Comparison of ENCODE assay signal across 12 mouse cellular contexts in genomic region chr4:47592271-47592986, GRCm38 (mm10).
DNase-seq lines count a peak whose midpoint lies in the region; ATAC-seq and TF ChIP-seq lines count a peak whose summit lies in the region.
"Had no signal": no experiment of that assay in that cellular context is flagged by ENCODE, and none has a peak within 500 bp of the region (broad histone marks: within the 10 kb centered on the region; RNA-seq: fewer than 3 reads in every experiment).

No protein-coding gene starts in this region.

- TF ChIP-seq CTCF in liver, adult 2 months (IDR thresholded peaks at IDR 0.05; ENCODE audit: low read depth, low read length): no peak

- no peak overlapping the region for H3K27ac ChIP-seq in liver, adult 2 months (replicated peaks; ENCODE audit: insufficient read depth, low read depth, low read length)
- H3K27ac ChIP-seq in liver, embryonic 11.5 days (ENCODE audit: low read depth, low read length): no peak overlapping the region
- H3K27ac ChIP-seq: hindbrain, embryonic 14.5 days had no signal

- H3K36me3 ChIP-seq in liver, adult 2 months (ENCODE audit: control insufficient read depth, insufficient read depth, low read length): no peaks in the 10 kb centered on the region
- no peaks in the 10 kb centered on the region for H3K36me3 ChIP-seq in liver, embryonic 11.5 days (ENCODE audit: control insufficient read depth, insufficient read depth, low read length)
- no peaks in the 10 kb centered on the region for H3K36me3 ChIP-seq in myocyte (ENCODE audit: control insufficient read depth, insufficient read depth)

- ATAC-seq in cerebellum, adult (ENCODE audit: insufficient number of reproducible peaks, low FRiP score, low TSS enrichment): no peak
- no peak for ATAC-seq in liver, embryonic 11.5 days (replicated peaks; ENCODE audit: low FRiP score)
- ATAC-seq: forebrain, embryonic 14.5 days had no signal

- H3K4me2 ChIP-seq in liver, embryonic 11.5 days: no peak overlapping the region
- peak overlapping the region; percentile 38 for H3K4me2 ChIP-seq in myocyte (ENCODE audit: low read depth)
- H3K4me2 ChIP-seq: hindbrain, embryonic 14.5 days had no signal

- no peak overlapping the region for H3ac ChIP-seq in myocyte (ENCODE audit: control insufficient read depth, insufficient read length)

- DNase-seq in cerebellum, postnatal 25 days: peak; percentile 44 to 50
- peak; percentile 32 for DNase-seq in liver, adult 2 months (ENCODE audit: extremely low read depth, low read depth, low spot score)
- DNase-seq in liver, embryonic 11.5 days (ENCODE audit: low spot score): no peak
- DNase-seq in gastrocnemius, adult 18-20 months (ENCODE audit: low spot score): peak; percentile 91
- no peak for DNase-seq in spleen, postnatal 4 days (ENCODE audit: low spot score in 2 of 2)
- no peak for DNase-seq in testis, postnatal 14 days (ENCODE audit: low spot score)
- DNase-seq: liver; thymus, adult 18-20 months had no signal

- no peak for TF ChIP-seq POLR2A in liver, adult 2 months (IDR thresholded peaks at IDR 0.05; ENCODE audit: extremely low read depth, insufficient read depth, low read length)
- TF ChIP-seq POLR2A in myocyte (IDR thresholded peaks at IDR 0.05; ENCODE audit: insufficient read length, low read depth): no peak

- H3K4me1 ChIP-seq in liver, adult 2 months (ENCODE audit: control insufficient read depth, insufficient read depth, low read length): no peaks in the 10 kb centered on the region
- H3K4me1 ChIP-seq in liver, embryonic 11.5 days (replicated peaks; ENCODE audit: control insufficient read depth, insufficient read depth, low read length): no peaks in the 10 kb centered on the region

- no peaks in the 10 kb centered on the region for H3K9me3 ChIP-seq in liver, embryonic 11.5 days (ENCODE audit: control insufficient read depth, low read length)

- H3K79me2 ChIP-seq in liver, adult 2 months (ENCODE audit: control insufficient read depth, insufficient read depth, low read length): no peaks in the 10 kb centered on the region
- no peaks in the 10 kb centered on the region for H3K79me2 ChIP-seq in myocyte (ENCODE audit: control insufficient read depth, insufficient read depth)

- WGBS in liver, adult 2 months: 81% methylated on average over 11 of the region's 11 CpGs
- WGBS in liver, embryonic 11.5 days: 82% methylated on average over 11 of the region's 11 CpGs

- H3K9ac ChIP-seq in liver, adult 2 months (ENCODE audit: low read depth, low read length): no peak overlapping the region
- no peak overlapping the region for H3K9ac ChIP-seq in liver, embryonic 11.5 days (ENCODE audit: low read depth, low read length)
- H3K9ac ChIP-seq: hindbrain, embryonic 14.5 days had no signal

- no peak overlapping the region for H3K4me3 ChIP-seq in liver, adult 2 months (ENCODE audit: insufficient read depth, low read depth, low read length)
- no peak overlapping the region for H3K4me3 ChIP-seq in liver, embryonic 11.5 days (ENCODE audit: low read depth, low read length)
- no peak overlapping the region for H3K4me3 ChIP-seq in myocyte

- H3K27me3 ChIP-seq in liver, adult 2 months (ENCODE audit: control insufficient read depth, insufficient read depth, low read length): no peaks in the 10 kb centered on the region
- no peaks in the 10 kb centered on the region for H3K27me3 ChIP-seq in liver, embryonic 11.5 days (replicated peaks; ENCODE audit: control insufficient read depth, insufficient read depth, low read length)
- peaks cover 7% of the 10 kb centered on the region for H3K27me3 ChIP-seq in myocyte (ENCODE audit: control insufficient read depth, insufficient read depth, insufficient read length)

TF ChIP-seq in myocyte, 11 proteins besides CTCF, POLR2A, EP300 and RAD21:
- no peak for TF ChIP-seq E2F4 (IDR thresholded peaks at IDR 0.05; ENCODE audit: insufficient read depth)
- TF ChIP-seq MYOD1 (IDR thresholded peaks at IDR 0.05; ENCODE audit: control insufficient read depth in 1 of 3, insufficient read length in 2 of 3, low read depth in 2 of 3): peak in 1 of 3 experiments; percentile 77
- peak in 2 of 3 experiments; percentile 10 to 28 for TF ChIP-seq MYOG (IDR thresholded peaks at IDR 0.05; ENCODE audit: control insufficient read depth in 1 of 3, insufficient read depth in 1 of 3, insufficient read length in 2 of 3, low read depth in 2 of 3)
TF ChIP-seq in myocyte: peak in this region for 2.

Comparison
In these comparisons a context has a peak if more than half of its experiments do, and no peak if none do; other contexts are left out.
1. DNase-seq: peak in cerebellum, postnatal 25 days (2 of 2), liver, adult 2 months (single experiment) and gastrocnemius, adult 18-20 months (single experiment); none in liver, embryonic 11.5 days (single experiment), spleen, postnatal 4 days (0 of 2) and testis, postnatal 14 days (single experiment).